Mouse (Mus musculus) urinary bladder, postnatal 4 days (tissue): ENCODE measurements around the gene Nr1h4.

Source experiments
- DNase-seq, 2 experiments: peaks; one replicate each; pipeline ENCODE4 v3.0.0; 2021 to 2022; ENCODE audit warnings: low spot score in 2 of 2

Nr1h4 gene

GRCm38 (mm10) chr10:89482142-89482681, 51.2 kb downstream of the Nr1h4 start:
- no peak for DNase-seq

- DNase-seq: no peak
Measured at GRCm38 (mm10) chr10:89481638-89482037, 51.7 kb downstream of the Nr1h4 start.

- DNase-seq: no peak
Measured at GRCm38 (mm10) chr10:89478766-89479165, 54.6 kb downstream of the Nr1h4 start.

GRCm38 (mm10) chr10:89470596-89471353, 62.6 kb downstream of the Nr1h4 start:
- no peak for DNase-seq

- no peak for DNase-seq
Measured at GRCm38 (mm10) chr10:89464760-89465405, 68.5 kb downstream of the Nr1h4 start.

GRCm38 (mm10) chr10:89462890-89463289, 70.5 kb downstream of the Nr1h4 start:
- no peak for DNase-seq

GRCm38 (mm10) chr10:89461856-89462507, 71.4 kb downstream of the Nr1h4 start:
- DNase-seq: peak; percentile 63 to 77

- DNase-seq: no peak
Measured at GRCm38 (mm10) chr10:89460972-89461371, 72.4 kb downstream of the Nr1h4 start.

GRCm38 (mm10) chr10:89458770-89459169, 74.6 kb downstream of the Nr1h4 start:
- DNase-seq: no peak

- no peak for DNase-seq
Measured at GRCm38 (mm10) chr10:89453794-89454193, 79.6 kb downstream of the Nr1h4 start.

GRCm38 (mm10) chr10:89453068-89453641, 80.2 kb downstream of the Nr1h4 start:
- no peak for DNase-seq

GRCm38 (mm10) chr10:89450411-89450810, 83.0 kb downstream of the Nr1h4 start:
- no peak for DNase-seq

- no peak for DNase-seq
Measured at GRCm38 (mm10) chr10:89444381-89444780, 89.0 kb downstream of the Nr1h4 start.

- DNase-seq: peak; percentile 73 to 88
Measured at GRCm38 (mm10) chr10:89443623-89444151, 89.7 kb downstream of the Nr1h4 start, which contains the start of gene Gas2l3. Gene Gas2l3 (minus strand): TSS chr10:89443967.

GRCm38 (mm10) chr10:89443115-89443622, 90.2 kb downstream of the Nr1h4 start:
- no peak for DNase-seq

- DNase-seq: no peak
Measured at GRCm38 (mm10) chr10:89442640-89443039, 90.7 kb downstream of the Nr1h4 start.

- DNase-seq: no peak
Measured at GRCm38 (mm10) chr10:89441961-89442360, 91.4 kb downstream of the Nr1h4 start.

- DNase-seq: no peak
Measured at GRCm38 (mm10) chr10:89439380-89439779, 94.0 kb downstream of the Nr1h4 start.

- no peak for DNase-seq
Measured at GRCm38 (mm10) chr10:89437996-89438395, 95.4 kb downstream of the Nr1h4 start.

- DNase-seq: no peak
Measured at GRCm38 (mm10) chr10:89437472-89437871, 95.9 kb downstream of the Nr1h4 start.

GRCm38 (mm10) chr10:89435920-89436319, 97.5 kb downstream of the Nr1h4 start:
- no peak for DNase-seq

- DNase-seq: no peak
Measured at GRCm38 (mm10) chr10:89435413-89435812, 98.0 kb downstream of the Nr1h4 start.
